In the genomic region with DNA sequence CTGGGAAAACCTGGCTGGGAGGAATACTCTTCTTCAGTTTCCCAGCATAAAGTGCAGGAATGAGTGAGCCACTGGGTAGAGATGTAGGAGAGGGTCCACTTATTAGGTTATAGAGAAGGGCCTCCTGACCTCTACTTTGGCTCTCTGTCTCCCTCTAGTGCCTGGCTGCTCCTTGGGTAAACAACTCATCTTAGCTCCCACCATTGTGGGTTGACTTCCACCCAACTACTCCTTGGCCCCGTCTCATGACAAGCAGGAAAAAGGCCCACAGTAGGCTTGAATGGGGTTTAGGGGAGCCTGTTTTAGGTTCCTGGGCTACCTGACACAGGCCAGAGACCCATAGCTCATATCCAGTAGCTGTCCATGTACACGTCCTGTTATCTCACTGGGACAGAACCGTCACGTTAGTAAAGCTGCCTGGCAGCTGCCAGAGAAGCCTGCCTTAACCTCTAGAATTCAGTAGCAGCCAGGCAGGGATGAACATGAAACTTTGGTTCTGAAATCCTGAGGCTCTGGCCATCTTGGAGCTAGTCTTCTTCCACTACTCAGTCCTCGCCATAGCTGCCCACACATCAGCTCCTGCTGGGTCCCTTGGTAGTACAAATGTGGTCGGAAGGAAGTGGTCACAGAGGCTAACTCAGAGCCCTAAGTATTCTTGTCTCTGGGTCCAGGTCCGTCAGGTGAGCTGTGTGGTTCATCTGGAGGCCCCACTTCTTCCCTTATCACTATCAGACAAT, we compare ENCODE assay signal across 8 mouse cellular contexts. TPM values are rescaled to one million over a fixed set of nuclear protein-coding genes. Genes with fewer than 3 reads are reported as not detected.
A peak's percentile ranks its signal among the peaks of the same experiment; 100 is the strongest.
DNase-seq lines count a peak whose midpoint lies in the region; ATAC-seq and TF ChIP-seq lines count a peak whose summit lies in the region.

No protein-coding gene starts in this region.

- no peaks in the 10 kb centered on the region for H3K27me3 ChIP-seq in forebrain, postnatal 0 days (ENCODE audit: insufficient read depth, low read length)
- no peaks in the 10 kb centered on the region for H3K27me3 ChIP-seq in forebrain, embryonic 12.5 days
- H3K27me3 ChIP-seq in heart, embryonic 10.5 days (ENCODE audit: insufficient read depth, poor library complexity, severe bottlenecking) = no peaks in the 10 kb centered on the region
- H3K27me3 ChIP-seq in liver, embryonic 15.5 days = no peaks in the 10 kb centered on the region
- H3K27me3 ChIP-seq in stomach, postnatal 0 days (ENCODE audit: control insufficient read depth, insufficient read depth, low read length) = no peaks in the 10 kb centered on the region

- peak; percentile 50 for TF ChIP-seq CTCF in forebrain, postnatal 0 days (IDR thresholded peaks at IDR 0.05; ENCODE audit: low read depth)
- peak; percentile 76 for TF ChIP-seq CTCF in stomach, postnatal 0 days (IDR thresholded peaks at IDR 0.05; ENCODE audit: low read depth)

- H3K9ac ChIP-seq in forebrain, postnatal 0 days = no peak overlapping the region
- no peak overlapping the region for H3K9ac ChIP-seq in forebrain, embryonic 12.5 days
- 0 out of 2 replicates have a peak overlapping the region, but pooled peaks have one; percentile 15 for H3K9ac ChIP-seq in liver, embryonic 15.5 days
- no peak overlapping the region for H3K9ac ChIP-seq in stomach, postnatal 0 days (ENCODE audit: low read length)

- no peak for ATAC-seq in forebrain, postnatal 0 days
- no peak for ATAC-seq in forebrain, embryonic 12.5 days (ENCODE audit: low FRiP score)
- peak; percentile 77 for ATAC-seq in liver, embryonic 15.5 days (ENCODE audit: insufficient read depth)
- ATAC-seq in stomach, postnatal 0 days (ENCODE audit: low FRiP score, low TSS enrichment) = no peak

- 0 out of 2 replicates have a peak, but pooled peaks cover 3% of the 10 kb centered on the region for H3K36me3 ChIP-seq in forebrain, postnatal 0 days (ENCODE audit: insufficient read depth)
- no peaks in the 10 kb centered on the region; the same call in 1 of the 2 replicates for H3K36me3 ChIP-seq in forebrain, embryonic 12.5 days (replicated peaks)
- peaks cover 30% of the 10 kb centered on the region for H3K36me3 ChIP-seq in heart, embryonic 10.5 days
- peaks cover 16% of the 10 kb centered on the region for H3K36me3 ChIP-seq in liver, embryonic 15.5 days (replicated peaks)
- peaks cover 11% of the 10 kb centered on the region; the same call in 1 of the 2 replicates for H3K36me3 ChIP-seq in stomach, postnatal 0 days (ENCODE audit: control insufficient read depth, insufficient read depth, low read length)

- no peak for DNase-seq in forebrain, postnatal 0 days
- DNase-seq in A20 (ENCODE audit: low read depth, low spot score) = peak; percentile 55
- DNase-seq in ZHBTc4 (ENCODE audit: low read depth, low spot score) = peak; percentile 60
- DNase-seq in heart, embryonic 10.5 days (ENCODE audit: low spot score) = peak; percentile 74
- peak; percentile 57 for DNase-seq in stomach, postnatal 0 days (ENCODE audit: low spot score)
- no peak for DNase-seq in left cerebral cortex, adult 18-20 months (ENCODE audit: low spot score in 2 of 2)

- H3K4me3 ChIP-seq in forebrain, postnatal 0 days (ENCODE audit: low read depth, low read length) = no peak overlapping the region
- H3K4me3 ChIP-seq in forebrain, embryonic 12.5 days (replicated peaks) = no peak overlapping the region
- H3K4me3 ChIP-seq in heart, embryonic 10.5 days = no peak overlapping the region
- H3K4me3 ChIP-seq in liver, embryonic 15.5 days (replicated peaks) = no peak overlapping the region
- H3K4me3 ChIP-seq in stomach, postnatal 0 days (ENCODE audit: low read depth, low read length) = no peak overlapping the region

- H3K27ac ChIP-seq in forebrain, postnatal 0 days (ENCODE audit: low read depth, low read length) = no peak overlapping the region
- no peak overlapping the region for H3K27ac ChIP-seq in forebrain, embryonic 12.5 days
- H3K27ac ChIP-seq in heart, embryonic 10.5 days = no peak overlapping the region
- H3K27ac ChIP-seq in liver, embryonic 15.5 days (replicated peaks) = peak overlapping the region; percentile 85
- no peak overlapping the region for H3K27ac ChIP-seq in stomach, postnatal 0 days (replicated peaks)

- no peak overlapping the region for H3K4me2 ChIP-seq in forebrain, postnatal 0 days (ENCODE audit: low read depth)
- H3K4me2 ChIP-seq in forebrain, embryonic 12.5 days = no peak overlapping the region
- peak overlapping the region; percentile 53 for H3K4me2 ChIP-seq in liver, embryonic 15.5 days
- no peak overlapping the region for H3K4me2 ChIP-seq in stomach, postnatal 0 days (replicated peaks; ENCODE audit: low read depth)

- whole genome bisulfite sequencing in forebrain, postnatal 0 days = 83% methylated on average over 7 of the region's 7 CpGs
- 82% methylated on average over 7 of the region's 7 CpGs for WGBS in forebrain, embryonic 12.5 days
- 60% methylated on average over 7 of the region's 7 CpGs for WGBS in heart, embryonic 10.5 days
- WGBS in liver, embryonic 15.5 days (ENCODE audit: insufficient replicate concordance) = 24% methylated on average over 7 of the region's 7 CpGs
- WGBS in stomach, postnatal 0 days = 70% methylated on average over 7 of the region's 7 CpGs

- no peak for TF ChIP-seq EP300 in stomach, postnatal 0 days (optimal IDR thresholded peaks at IDR 0.05)

- no peaks in the 10 kb centered on the region for H3K4me1 ChIP-seq in forebrain, postnatal 0 days (ENCODE audit: insufficient read depth)
- no peaks in the 10 kb centered on the region for H3K4me1 ChIP-seq in forebrain, embryonic 12.5 days
- H3K4me1 ChIP-seq in heart, embryonic 10.5 days = peaks cover 8% of the 10 kb centered on the region
- peaks cover 40% of the 10 kb centered on the region for H3K4me1 ChIP-seq in liver, embryonic 15.5 days (replicated peaks)
- no peaks in the 10 kb centered on the region for H3K4me1 ChIP-seq in stomach, postnatal 0 days (replicated peaks; ENCODE audit: control insufficient read depth, insufficient read depth)

- H3K9me3 ChIP-seq in forebrain, postnatal 0 days (ENCODE audit: low read length) = no peaks in the 10 kb centered on the region
- H3K9me3 ChIP-seq in forebrain, embryonic 12.5 days = no peaks in the 10 kb centered on the region
- no peaks in the 10 kb centered on the region for H3K9me3 ChIP-seq in heart, embryonic 10.5 days
- H3K9me3 ChIP-seq in liver, embryonic 15.5 days (replicated peaks) = no peaks in the 10 kb centered on the region
- H3K9me3 ChIP-seq in stomach, postnatal 0 days (ENCODE audit: control insufficient read depth, low read length) = no peaks in the 10 kb centered on the region

RNA-seq across cellular contexts. Expression of a gene that starts 16.3 kb away (rescaled TPM):
- 55.8 and 59.1 TPM in 2 replicates for total RNA-seq in forebrain, postnatal 0 days (2014; rRNA removed)
- polyA plus RNA-seq in forebrain, postnatal 0 days (2015; fragmentation: Nextera tagmentation; extraction: Ambion mirVana) = 42.7 and 43.0 TPM in 2 replicates
- 50.7 and 50.8 TPM in 2 replicates for polyA plus RNA-seq in forebrain, embryonic 12.5 days (2016; fragmentation: Nextera tagmentation; extraction: Ambion mirVana)
- polyA plus RNA-seq in heart, embryonic 10.5 days (2016; fragmentation: Nextera tagmentation; extraction: Ambion mirVana) = 67.3 and 83.6 TPM in 2 replicates
- 20.4 and 27.5 TPM in 2 replicates for polyA plus RNA-seq in liver, embryonic 15.5 days (2015; fragmentation: Nextera tagmentation; extraction: Ambion mirVana)
- polyA plus RNA-seq in stomach, postnatal 0 days (2015; fragmentation: Nextera tagmentation; extraction: Ambion mirVana) = 37.1 and 39.7 TPM in 2 replicates
- total RNA-seq in left cerebral cortex, adult 18-20 months (2021) = 10 to 100 TPM; 51.5 to 70.2 TPM

RNA-seq across cellular contexts. Expression of a gene that starts 23.2 kb away (rescaled TPM):
- 45.8 and 49.6 TPM in 2 replicates for total RNA-seq in forebrain, postnatal 0 days (2014; rRNA removed)
- polyA plus RNA-seq in forebrain, postnatal 0 days (2015; fragmentation: Nextera tagmentation; extraction: Ambion mirVana) = 43.7 and 46.5 TPM in 2 replicates
- 75.6 and 76.9 TPM in 2 replicates for polyA plus RNA-seq in forebrain, embryonic 12.5 days (2016; fragmentation: Nextera tagmentation; extraction: Ambion mirVana)
- polyA plus RNA-seq in heart, embryonic 10.5 days (2016; fragmentation: Nextera tagmentation; extraction: Ambion mirVana) = 56.1 and 62.9 TPM in 2 replicates
- 23.8 and 25.9 TPM in 2 replicates for polyA plus RNA-seq in liver, embryonic 15.5 days (2015; fragmentation: Nextera tagmentation; extraction: Ambion mirVana)
- polyA plus RNA-seq in stomach, postnatal 0 days (2015; fragmentation: Nextera tagmentation; extraction: Ambion mirVana) = 28.3 and 28.4 TPM in 2 replicates
- total RNA-seq in left cerebral cortex, adult 18-20 months (2021) = 10 to 100 TPM; 57.5 to 60.3 TPM

RNA-seq across cellular contexts. Expression of a gene that starts 24.2 kb away (rescaled TPM):
- total RNA-seq in forebrain, postnatal 0 days (2014; rRNA removed) = 74.6 and 75.6 TPM in 2 replicates
- 44.7 and 62.3 TPM in 2 replicates for polyA plus RNA-seq in forebrain, postnatal 0 days (2015; fragmentation: Nextera tagmentation; extraction: Ambion mirVana)
- 70.9 and 74.5 TPM in 2 replicates for polyA plus RNA-seq in forebrain, embryonic 12.5 days (2016; fragmentation: Nextera tagmentation; extraction: Ambion mirVana)
- 36.0 and 37.0 TPM in 2 replicates for polyA plus RNA-seq in heart, embryonic 10.5 days (2016; fragmentation: Nextera tagmentation; extraction: Ambion mirVana)
- polyA plus RNA-seq in liver, embryonic 15.5 days (2015; fragmentation: Nextera tagmentation; extraction: Ambion mirVana) = 9.3 and 9.6 TPM in 2 replicates
- polyA plus RNA-seq in stomach, postnatal 0 days (2015; fragmentation: Nextera tagmentation; extraction: Ambion mirVana) = 15.9 and 18.3 TPM in 2 replicates
- total RNA-seq in left cerebral cortex, adult 18-20 months (2021) = 10 to 100 TPM; 70.4 to 77.9 TPM

RNA-seq across cellular contexts. Expression of a gene that starts 30.6 kb away (rescaled TPM):
- total RNA-seq in forebrain, postnatal 0 days (2014; rRNA removed) = 64.9 and 85.6 TPM in 2 replicates
- 82.6 and 108 TPM in 2 replicates for polyA plus RNA-seq in forebrain, postnatal 0 days (2015; fragmentation: Nextera tagmentation; extraction: Ambion mirVana)
- polyA plus RNA-seq in forebrain, embryonic 12.5 days (2016; fragmentation: Nextera tagmentation; extraction: Ambion mirVana) = 71.3 and 73.8 TPM in 2 replicates
- 15.0 and 16.6 TPM in 2 replicates for polyA plus RNA-seq in heart, embryonic 10.5 days (2016; fragmentation: Nextera tagmentation; extraction: Ambion mirVana)
- polyA plus RNA-seq in liver, embryonic 15.5 days (2015; fragmentation: Nextera tagmentation; extraction: Ambion mirVana) = 2.2 and 2.6 TPM in 2 replicates
- 22.9 and 26.8 TPM in 2 replicates for polyA plus RNA-seq in stomach, postnatal 0 days (2015; fragmentation: Nextera tagmentation; extraction: Ambion mirVana)
- total RNA-seq in left cerebral cortex, adult 18-20 months (2021) = 10 to 100 TPM; 20.8 to 23.5 TPM

RNA-seq across cellular contexts. Expression of a gene that starts 48.2 kb away (rescaled TPM):
- total RNA-seq in forebrain, postnatal 0 days (2014; rRNA removed) = 252 and 369 TPM in 2 replicates
- polyA plus RNA-seq in forebrain, postnatal 0 days (2015; fragmentation: Nextera tagmentation; extraction: Ambion mirVana) = 207 and 270 TPM in 2 replicates
- 129 and 134 TPM in 2 replicates for polyA plus RNA-seq in forebrain, embryonic 12.5 days (2016; fragmentation: Nextera tagmentation; extraction: Ambion mirVana)
- polyA plus RNA-seq in heart, embryonic 10.5 days (2016; fragmentation: Nextera tagmentation; extraction: Ambion mirVana) = 87.2 and 97.0 TPM in 2 replicates
- polyA plus RNA-seq in liver, embryonic 15.5 days (2015; fragmentation: Nextera tagmentation; extraction: Ambion mirVana) = 27.7 and 29.8 TPM in 2 replicates
- polyA plus RNA-seq in stomach, postnatal 0 days (2015; fragmentation: Nextera tagmentation; extraction: Ambion mirVana) = 50.2 and 52.7 TPM in 2 replicates
- total RNA-seq in left cerebral cortex, adult 18-20 months (2021) = 100 to 1,000 TPM; 299 to 304 TPM

Comparison
In these comparisons a context has a peak if more than half of its experiments do, and no peak if none do; other contexts are left out.
1. DNase-seq: peak in A20 (single experiment), ZHBTc4 (single experiment), heart, embryonic 10.5 days (single experiment) and stomach, postnatal 0 days (single experiment); none in forebrain, postnatal 0 days (single experiment) and left cerebral cortex, adult 18-20 months (0 of 2).